Mouse (Mus musculus) embryonic facial prominence, embryonic 11.5 days (tissue): ENCODE data around the gene Cdkn1a. TPM values are rescaled to one million over a fixed set of nuclear protein-coding genes. Genes with fewer than 3 reads are reported as not detected.

Source experiments
- ATAC-seq: fragments of 200-750 bp; cut with Nextera tagmentation; replicated peaks from 2 replicates; pipeline ENCODE4 v1.8.0; 2017; ENCODE audit warnings: low read depth; ENCODE audit not compliant: insufficient number of reproducible peaks, low FRiP score, low TSS enrichment
- DNase-seq: peaks from one replicate; pipeline ENCODE4 v3.0.0-alpha.2; 2015; ENCODE audit warnings: low spot score
- H3K27ac ChIP-seq: fragments of 300-500 bp; sonication (generic); replicated peaks from 2 replicates; pipeline ENCODE4 v1.5.1; 2014; ENCODE audit warnings: mild to moderate bottlenecking, low read depth, low read length, control low read depth
- H3K27me3 ChIP-seq: fragments of 300-500 bp; sonication (generic); 2 replicates; pipeline ENCODE4 v1.6.1; 2014; ENCODE audit warnings: mild to moderate bottlenecking, low read length, moderate library complexity, mixed read lengths; ENCODE audit not compliant: control insufficient read depth, insufficient read depth
- H3K36me3 ChIP-seq: fragments of 300-500 bp; sonication (generic); replicated peaks from 2 replicates; pipeline ENCODE4 v1.6.1; 2014; ENCODE audit warnings: low read depth, mild to moderate bottlenecking, low read length, moderate library complexity, mixed read lengths; ENCODE audit not compliant: control insufficient read depth, insufficient read depth
- H3K4me1 ChIP-seq: fragments of 300-500 bp; sonication (generic); 2 replicates; pipeline ENCODE4 v1.6.1; 2014; ENCODE audit warnings: low read length, mixed read lengths; ENCODE audit not compliant: control insufficient read depth, insufficient read depth
- H3K4me2 ChIP-seq: fragments of 300-500 bp; sonication (generic); 2 replicates; pipeline ENCODE4 v1.6.1; 2014; ENCODE audit warnings: low read depth, mild to moderate bottlenecking, control low read depth, low read length, moderate library complexity
- H3K4me3 ChIP-seq: fragments of 300-500 bp; sonication (generic); 2 replicates; pipeline ENCODE4 v1.5.1; 2014; ENCODE audit warnings: low read depth, low read length, control low read depth
- H3K9ac ChIP-seq: fragments of 300-500 bp; sonication (generic); replicated peaks from 2 replicates; pipeline ENCODE4 v1.6.1; 2014; ENCODE audit warnings: mild to moderate bottlenecking, control low read depth, low read length
- H3K9me3 ChIP-seq: fragments of 300-500 bp; sonication (generic); replicated peaks from 2 replicates; pipeline ENCODE4 v1.6.1; 2016; ENCODE audit warnings: mild to moderate bottlenecking, low read length, inconsistent platforms, mixed read lengths; ENCODE audit not compliant: control insufficient read depth
- WGBS: fragments of 180-500 bp; shearing (Covaris S2); extraction: QIAGEN DNeasy Blood & Tissue Kit; methylation state at CpG from one replicate; pipeline ENCODE4 v1.1.7; 2014; 5-methylcytosine and 5-hydroxymethylcytosine counted together
- polyA plus RNA-seq: library from polyadenylated mRNA; unstranded; fragments of >200 nt; fragmentation: Nextera tagmentation; extraction: Ambion mirVana; gene quantifications from 2 replicates; pipeline ENCODE4 v1.2.1, GENCODE M21; 2014

Cdkn1a gene
- polyA plus RNA-seq, 1 experiment from 2014 or later = 25.5 TPM

GRCm38 (mm10) chr17:29069063-29069462, 21.7 kb upstream of the Cdkn1a start:
- no peak overlapping the region for H3K9ac ChIP-seq
- no peaks in the 10 kb centered on the region; the same call in 1 of the 2 replicates for H3K4me1 ChIP-seq
- DNase-seq = no peak
- ATAC-seq = no peak
- 60% methylated on average over 10 of the region's 10 CpGs for WGBS
- no peaks in the 10 kb centered on the region for H3K9me3 ChIP-seq
- no peak overlapping the region for H3K4me3 ChIP-seq
- no peaks in the 10 kb centered on the region for H3K27me3 ChIP-seq
- H3K4me2 ChIP-seq = no peak overlapping the region
- H3K36me3 ChIP-seq = no peaks in the 10 kb centered on the region
- H3K27ac ChIP-seq = no peak overlapping the region

- H3K27me3 ChIP-seq = no peaks in the 10 kb centered on the region
- H3K4me1 ChIP-seq = no peaks in the 10 kb centered on the region; the same call in 1 of the 2 replicates
- H3K36me3 ChIP-seq = no peaks in the 10 kb centered on the region
- H3K27ac ChIP-seq = no peak overlapping the region
- DNase-seq (no peak), ATAC-seq (no peak)
- no peaks in the 10 kb centered on the region for H3K9me3 ChIP-seq
- WGBS = 82% methylated on average over 5 of the region's 5 CpGs
- H3K9ac ChIP-seq = no peak overlapping the region
- no peak overlapping the region for H3K4me2 ChIP-seq
- no peak overlapping the region for H3K4me3 ChIP-seq
Observed at GRCm38 (mm10) chr17:29071820-29072219, 19.0 kb upstream of the Cdkn1a start.

- 18% methylated on average over 11 of the region's 11 CpGs for WGBS
- ATAC-seq = no peak
- no peak overlapping the region for H3K9ac ChIP-seq
- H3K4me1 ChIP-seq = no peaks in the 10 kb centered on the region; the same call in 1 of the 2 replicates
- no peaks in the 10 kb centered on the region for H3K36me3 ChIP-seq
- no peaks in the 10 kb centered on the region for H3K9me3 ChIP-seq
- no peak overlapping the region for H3K27ac ChIP-seq
- H3K4me2 ChIP-seq = no peak overlapping the region
- H3K27me3 ChIP-seq = no peaks in the 10 kb centered on the region
- H3K4me3 ChIP-seq = no peak overlapping the region
- DNase-seq = no peak
Observed at GRCm38 (mm10) chr17:29072701-29073307, 18.0 kb upstream of the Cdkn1a start.

GRCm38 (mm10) chr17:29073313-29073712, 17.5 kb upstream of the Cdkn1a start:
- Histone ChIP-seq H3K9me3 (no peaks in the 10 kb centered on the region), H3K27ac (no peak overlapping the region), H3K4me2 (no peak overlapping the region), H3K4me1 (no peaks in the 10 kb centered on the region; the same call in 1 of the 2 replicates), H3K9ac (no peak overlapping the region), H3K4me3 (no peak overlapping the region), H3K36me3 (no peaks in the 10 kb centered on the region), H3K27me3 (no peaks in the 10 kb centered on the region)
- 50% methylated on average over 5 of the region's 5 CpGs for WGBS
- no peak for DNase-seq
- ATAC-seq = no peak

GRCm38 (mm10) chr17:29074085-29074484, 16.7 kb upstream of the Cdkn1a start:
- no peak for ATAC-seq
- Histone ChIP-seq H3K27ac (no peak overlapping the region), H3K27me3 (no peaks in the 10 kb centered on the region), H3K4me2 (no peak overlapping the region), H3K4me3 (no peak overlapping the region), H3K9ac (no peak overlapping the region), H3K4me1 (no peaks in the 10 kb centered on the region; the same call in 1 of the 2 replicates), H3K36me3 (no peaks in the 10 kb centered on the region), H3K9me3 (no peaks in the 10 kb centered on the region)
- no peak for DNase-seq
- WGBS = 79% methylated on average over 13 of the region's 13 CpGs

GRCm38 (mm10) chr17:29076235-29076634, 14.5 kb upstream of the Cdkn1a start:
- Histone ChIP-seq H3K27me3 (peaks cover 3% of the 10 kb centered on the region; the same call in 1 of the 2 replicates), H3K36me3 (no peaks in the 10 kb centered on the region), H3K9me3 (no peaks in the 10 kb centered on the region), H3K9ac (no peak overlapping the region), H3K4me3 (no peak overlapping the region), H3K4me1 (no peaks in the 10 kb centered on the region; the same call in 1 of the 2 replicates), H3K4me2 (no peak overlapping the region), H3K27ac (no peak overlapping the region)
- ATAC-seq (no peak), DNase-seq (no peak)
- WGBS = 88% methylated on average over 8 of the region's 8 CpGs

- ATAC-seq = no peak
- peak overlapping the region; percentile 32 for H3K4me2 ChIP-seq
- no peak overlapping the region for H3K27ac ChIP-seq
Observed at GRCm38 (mm10) chr17:29077786-29078509, 12.8 kb upstream of the Cdkn1a start.

More at GRCm38 (mm10) chr17:29077786-29078509, 12.8 kb upstream of the Cdkn1a start:
- H3K9ac ChIP-seq = no peak overlapping the region
- no peaks in the 10 kb centered on the region for H3K9me3 ChIP-seq
- no peak overlapping the region for H3K4me3 ChIP-seq
- peaks cover 14% of the 10 kb centered on the region; the same call in 1 of the 2 replicates for H3K27me3 ChIP-seq
- H3K4me1 ChIP-seq = peaks cover 3% of the 10 kb centered on the region
- H3K36me3 ChIP-seq = no peaks in the 10 kb centered on the region
- WGBS = 18% methylated on average over 14 of the region's 14 CpGs
- peak; percentile 59 for DNase-seq
